Mouse (Mus musculus): ENCODE measurements around the gene Ccdc160. TPM values are rescaled to one million over a fixed set of nuclear protein-coding genes. Genes with fewer than 3 reads are reported as not detected.

The Ccdc160 gene
- polyA plus RNA-seq, 1 experiment from 2014 or later = 8.0 TPM

DNA sequence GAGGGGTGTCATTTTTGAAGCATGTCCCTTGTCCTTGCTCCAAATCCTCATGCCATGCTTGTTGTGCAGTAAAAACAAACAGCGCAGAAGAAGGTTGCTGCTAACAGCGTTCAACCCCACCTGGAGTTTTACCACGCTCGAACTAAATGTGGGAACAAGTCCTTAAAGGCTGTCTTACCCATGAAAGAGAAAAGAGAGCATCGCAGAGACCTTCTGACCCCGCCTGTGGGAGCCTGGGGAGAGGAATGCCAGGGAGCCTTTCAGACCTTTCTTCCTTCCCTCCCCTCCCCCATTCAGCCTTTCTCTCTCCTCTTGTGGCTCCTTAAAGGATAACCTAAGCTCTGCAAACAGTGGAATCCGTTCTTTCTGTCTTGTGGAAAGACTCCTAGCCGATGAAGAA lies 4.8 kb downstream of the Ccdc160 start:
- no peak overlapping the region for H3K9ac ChIP-seq (replicated peaks; ENCODE audit: low read length)
- WGBS = 26% methylated on average over 8 of the region's 8 CpGs
- H3K27ac ChIP-seq (replicated peaks; ENCODE audit: low read depth, low read length) = no peak overlapping the region
- H3K4me3 ChIP-seq (replicated peaks; ENCODE audit: low read depth, low read length) = no peak overlapping the region
- H3K4me1 ChIP-seq (ENCODE audit: control insufficient read depth, insufficient read depth, low read length) = 0 out of 2 replicates have a peak, but pooled peaks cover 7% of the 10 kb centered on the region
- DNase-seq (peak; percentile 3), ATAC-seq (ENCODE audit: low FRiP score, low TSS enrichment) (no peak)
- no peak overlapping the region for H3K4me2 ChIP-seq (ENCODE audit: low read length)
- H3K9me3 ChIP-seq (ENCODE audit: control insufficient read depth, low read length) = no peaks in the 10 kb centered on the region
- no peaks in the 10 kb centered on the region for H3K27me3 ChIP-seq (ENCODE audit: control insufficient read depth, insufficient read depth, low read length)
- H3K36me3 ChIP-seq (ENCODE audit: control insufficient read depth, insufficient read depth, low read length) = no peaks in the 10 kb centered on the region

DNA sequence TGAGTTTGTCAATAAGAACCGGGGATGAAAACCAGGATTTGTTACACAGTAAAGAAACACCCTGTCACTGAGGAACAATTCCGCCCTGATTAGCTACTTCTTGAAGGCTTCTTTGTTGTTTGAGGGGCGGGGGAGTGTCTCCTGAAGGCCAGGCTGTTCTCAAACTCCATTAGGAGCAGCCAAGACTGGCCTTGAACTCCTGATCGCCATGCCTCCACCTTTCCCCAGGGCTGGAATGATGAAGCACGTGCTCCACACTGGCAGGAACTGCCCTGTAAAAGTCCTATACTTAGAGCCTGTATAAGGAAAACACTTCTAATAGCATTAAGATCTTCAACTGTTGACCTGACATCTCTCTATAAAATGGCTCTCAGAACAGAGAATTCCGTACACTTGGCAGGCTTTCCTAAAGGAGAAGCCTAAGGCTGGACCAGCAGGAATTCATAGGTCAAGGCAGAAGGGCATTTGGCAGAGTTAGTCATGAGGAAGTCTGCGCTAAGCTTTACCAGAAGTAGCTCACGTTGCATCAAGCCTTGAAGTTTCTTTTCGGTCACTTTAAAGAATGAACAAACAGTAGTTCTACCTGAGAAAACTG lies 6.1 kb downstream of the Ccdc160 start:
- DNase-seq = no peak
- ATAC-seq (ENCODE audit: low FRiP score, low TSS enrichment) = no peak
- Histone ChIP-seq H3K4me3 (replicated peaks; ENCODE audit: low read depth, low read length) (no peak overlapping the region), H3K36me3 (ENCODE audit: control insufficient read depth, insufficient read depth, low read length) (no peaks in the 10 kb centered on the region), H3K27ac (replicated peaks; ENCODE audit: low read depth, low read length) (no peak overlapping the region), H3K4me1 (ENCODE audit: control insufficient read depth, insufficient read depth, low read length) (0 out of 2 replicates have a peak, but pooled peaks cover 3% of the 10 kb centered on the region), H3K27me3 (ENCODE audit: control insufficient read depth, insufficient read depth, low read length) (no peaks in the 10 kb centered on the region), H3K4me2 (ENCODE audit: low read length) (no peak overlapping the region), H3K9ac (replicated peaks; ENCODE audit: low read length) (no peak overlapping the region), H3K9me3 (ENCODE audit: control insufficient read depth, low read length) (no peaks in the 10 kb centered on the region)
- 55% methylated on average over 9 of the region's 9 CpGs for WGBS

DNA sequence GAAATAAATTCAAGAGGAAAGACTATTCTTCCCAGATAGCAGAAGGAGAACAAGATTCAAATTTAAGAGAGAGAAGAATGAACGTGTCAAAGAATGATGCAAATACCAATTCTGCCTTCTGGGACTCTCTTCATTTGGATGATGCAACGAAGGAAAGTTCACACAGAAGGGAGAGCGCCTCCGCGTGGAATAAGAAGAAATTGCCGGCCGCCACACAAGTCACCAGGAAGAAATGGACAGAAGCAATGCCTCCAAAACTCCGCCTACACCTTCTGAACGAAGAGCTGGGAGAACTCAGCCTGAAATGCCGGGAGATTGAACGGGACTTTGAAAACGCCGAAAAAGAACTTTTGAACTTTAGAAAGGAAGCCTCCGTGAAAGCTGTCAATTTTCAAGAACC lies 7.3 kb downstream of the Ccdc160 start:
- no peak overlapping the region for H3K27ac ChIP-seq (replicated peaks; ENCODE audit: low read depth, low read length)
- WGBS = 73% methylated on average over 14 of the region's 14 CpGs
- no peaks in the 10 kb centered on the region for H3K36me3 ChIP-seq (ENCODE audit: control insufficient read depth, insufficient read depth, low read length)
- ATAC-seq (ENCODE audit: low FRiP score, low TSS enrichment) (no peak), DNase-seq (no peak)
- H3K4me2 ChIP-seq (ENCODE audit: low read length) = no peak overlapping the region
- H3K9ac ChIP-seq (replicated peaks; ENCODE audit: low read length) = no peak overlapping the region
- H3K4me1 ChIP-seq (ENCODE audit: control insufficient read depth, insufficient read depth, low read length) = no peaks in the 10 kb centered on the region
- H3K4me3 ChIP-seq (replicated peaks; ENCODE audit: low read depth, low read length) = no peak overlapping the region
- no peaks in the 10 kb centered on the region for H3K9me3 ChIP-seq (ENCODE audit: control insufficient read depth, low read length)
- H3K27me3 ChIP-seq (ENCODE audit: control insufficient read depth, insufficient read depth, low read length) = no peaks in the 10 kb centered on the region

DNA sequence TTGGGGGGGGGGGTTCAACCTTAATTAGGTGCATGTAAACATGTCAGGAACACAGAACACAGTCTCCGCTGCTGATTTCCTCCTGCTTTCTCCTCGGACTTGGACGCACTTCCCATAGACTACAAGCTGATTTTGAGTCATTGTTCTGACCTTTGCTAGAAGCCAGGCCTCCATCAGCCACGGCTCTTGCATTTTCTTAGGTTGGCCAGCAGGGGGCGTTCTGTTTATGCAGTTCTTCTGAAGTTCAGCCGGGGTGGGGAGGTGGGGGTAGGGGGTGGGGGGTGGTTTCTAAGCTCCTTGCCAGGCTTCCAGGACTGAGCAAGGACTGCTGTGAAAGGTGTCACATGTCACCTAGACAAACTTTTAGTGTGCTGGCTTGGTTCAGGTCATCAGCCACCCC lies 8.6 kb downstream of the Ccdc160 start:
- Histone ChIP-seq H3K9ac (replicated peaks; ENCODE audit: low read length) (no peak overlapping the region), H3K27ac (replicated peaks; ENCODE audit: low read depth, low read length) (no peak overlapping the region), H3K4me2 (ENCODE audit: low read length) (no peak overlapping the region), H3K9me3 (ENCODE audit: control insufficient read depth, low read length) (no peaks in the 10 kb centered on the region), H3K4me1 (ENCODE audit: control insufficient read depth, insufficient read depth, low read length) (no peaks in the 10 kb centered on the region), H3K4me3 (replicated peaks; ENCODE audit: low read depth, low read length) (no peak overlapping the region), H3K27me3 (ENCODE audit: control insufficient read depth, insufficient read depth, low read length) (no peaks in the 10 kb centered on the region), H3K36me3 (ENCODE audit: control insufficient read depth, insufficient read depth, low read length) (no peaks in the 10 kb centered on the region)
- WGBS = 42% methylated on average over 6 of the region's 6 CpGs
- DNase-seq (no peak), ATAC-seq (ENCODE audit: low FRiP score, low TSS enrichment) (no peak)

DNA sequence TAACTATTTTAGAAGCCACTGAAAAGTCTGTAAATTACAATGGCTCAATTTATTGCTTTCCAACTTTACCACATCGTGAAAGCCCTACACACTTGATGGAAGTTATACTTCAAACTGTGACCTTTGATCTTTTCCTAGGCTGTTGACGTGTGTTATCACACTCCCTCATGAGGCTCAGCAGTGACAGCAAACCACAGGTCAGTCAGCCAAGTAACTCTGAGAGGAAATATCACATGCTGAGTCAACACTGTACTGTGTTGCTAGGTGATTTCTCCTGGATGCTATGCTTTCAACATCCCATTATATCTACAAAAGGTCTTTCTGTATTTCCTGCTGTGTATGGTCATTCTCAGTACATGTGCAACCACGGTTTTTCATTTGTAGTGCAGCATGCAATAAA lies 28.3 kb downstream of the Ccdc160 start:
- H3K27me3 ChIP-seq (ENCODE audit: control insufficient read depth, insufficient read depth, low read length) = no peaks in the 10 kb centered on the region
- 58% methylated on average over 3 of the region's 3 CpGs for WGBS
- no peaks in the 10 kb centered on the region for H3K36me3 ChIP-seq (ENCODE audit: control insufficient read depth, insufficient read depth, low read length)
- no peaks in the 10 kb centered on the region for H3K9me3 ChIP-seq (ENCODE audit: control insufficient read depth, low read length)
- no peak overlapping the region for H3K4me3 ChIP-seq (replicated peaks; ENCODE audit: low read depth, low read length)
- H3K9ac ChIP-seq (replicated peaks; ENCODE audit: low read length) = no peak overlapping the region
- ATAC-seq (ENCODE audit: low FRiP score, low TSS enrichment) = no peak
- H3K27ac ChIP-seq (replicated peaks; ENCODE audit: low read depth, low read length) = no peak overlapping the region
- H3K4me2 ChIP-seq (ENCODE audit: low read length) = no peak overlapping the region
- H3K4me1 ChIP-seq (ENCODE audit: control insufficient read depth, insufficient read depth, low read length) = no peaks in the 10 kb centered on the region
- DNase-seq = no peak

MicroRNAs within 50 kb of the gene (microRNA counts, 519-probe panel; counts per million panel counts)
- microRNA mmu-miR-106a+mmu-miR-17 (7,634 counts per million, percentile 94 among the panel's probes with 10 or more counts), microRNA mmu-miR-18b (not detected), microRNA mmu-miR-363 (not detected)

Small RNAs within 50 kb of the gene (microRNA-seq; reads per million reads assigned to microRNA genes)
- 689 reads per million, percentile 77 among the genes with 10 or more reads in this experiment for gene Mir106a
- 99.7 reads per million, percentile 56 among the genes with 10 or more reads in this experiment for gene Mir18b
- 4.4 reads per million, percentile 25 among the genes with 10 or more reads in this experiment for gene Mir19b-2
- 531 reads per million, percentile 74 among the genes with 10 or more reads in this experiment for gene Mir20b
- 810 reads per million, percentile 80 among the genes with 10 or more reads in this experiment for gene Mir363
- gene Mir92-2 = 78.2 reads per million, percentile 53 among the genes with 10 or more reads in this experiment

Other genes starting within 250 kb of the Ccdc160 start
- 13.2 and 58.4 TPM in 2 replicates for gene Gpc3, start 177.2 kb upstream of the Ccdc160 start, polyA plus RNA-seq (2014; fragmentation: Nextera tagmentation; extraction: Ambion mirVana)
- gene Phf6, start 121.1 kb downstream of the Ccdc160 start, polyA plus RNA-seq (2014; fragmentation: Nextera tagmentation; extraction: Ambion mirVana) = 86.5 and 105 TPM in 2 replicates
- 83.1 and 85.1 TPM in 2 replicates for gene Hprt, start 196.9 kb downstream of the Ccdc160 start, polyA plus RNA-seq (2014; fragmentation: Nextera tagmentation; extraction: Ambion mirVana)

All from midbrain, embryonic 14.5 days (tissue).